Mouse (Mus musculus) urinary bladder, adult 2 months (tissue): ENCODE results near the gene Map2k4. TPM values are rescaled to one million over a fixed set of nuclear protein-coding genes. Genes with fewer than 3 reads are reported as not detected.

Experiments used
- DNase-seq: peaks from one replicate; pipeline ENCODE4 v3.0.0; 2022; ENCODE audit warnings: low spot score
- polyA plus RNA-seq: library from polyadenylated mRNA; depleted of rRNA; stranded (reverse); fragments of >200 nt; gene quantifications from 2 replicates; pipeline ENCODE4 v1.2.3, GENCODE M21; 2012; rRNA removed

The Map2k4 gene
- polyA plus RNA-seq, result 40.1 and 45.9 TPM in 2 replicates

GRCm38 (mm10) chr11:65788154-65788553 is at the start of gene Map2k4:
Map2k4 (minus strand) TSS chr11:65788297.
- peak; percentile 91 for DNase-seq

GRCm38 (mm10) chr11:65824556-65824955 is 36.5 kb upstream of the Map2k4 start:
- no peak for DNase-seq

GRCm38 (mm10) chr11:65820877-65821276 is 32.8 kb upstream of the Map2k4 start:
- peak; percentile 34 for DNase-seq

GRCm38 (mm10) chr11:65820280-65820679 is 32.2 kb upstream of the Map2k4 start:
- no peak for DNase-seq

- DNase-seq, result no peak
These were observed 30.1 kb upstream of the Map2k4 start for GRCm38 (mm10) chr11:65818193-65818592.

GRCm38 (mm10) chr11:65816237-65816636 is 28.1 kb upstream of the Map2k4 start:
- no peak for DNase-seq

- DNase-seq, result no peak
These were observed 26.3 kb upstream of the Map2k4 start for GRCm38 (mm10) chr11:65814381-65814780.

- DNase-seq, result no peak
These were observed 24.0 kb upstream of the Map2k4 start for GRCm38 (mm10) chr11:65812088-65812487.

- no peak for DNase-seq
These were observed 19.5 kb upstream of the Map2k4 start for GRCm38 (mm10) chr11:65807601-65808000.

- peak; percentile 74 for DNase-seq
These were observed 18.9 kb upstream of the Map2k4 start, which contains the start of gene Zkscan6 for GRCm38 (mm10) chr11:65806909-65807504. Zkscan6 (plus strand) TSS chr11:65807175.

- DNase-seq, result no peak
These were observed 18.3 kb upstream of the Map2k4 start for GRCm38 (mm10) chr11:65806321-65806904.

- no peak for DNase-seq
These were observed 13.8 kb upstream of the Map2k4 start for GRCm38 (mm10) chr11:65801899-65802298.

- no peak for DNase-seq
These were observed 7.8 kb upstream of the Map2k4 start for GRCm38 (mm10) chr11:65795896-65796295.

- no peak for DNase-seq
These were observed 6.5 kb upstream of the Map2k4 start for GRCm38 (mm10) chr11:65794428-65795219.

- no peak for DNase-seq
These were observed 511 bp downstream of the Map2k4 start for GRCm38 (mm10) chr11:65787421-65788151.

- DNase-seq, result no peak
These were observed 1.9 kb downstream of the Map2k4 start for GRCm38 (mm10) chr11:65786160-65786559.

- DNase-seq, result no peak
These were observed 6.5 kb downstream of the Map2k4 start for GRCm38 (mm10) chr11:65781596-65781995.

- DNase-seq, result no peak
These were observed 8.5 kb downstream of the Map2k4 start for GRCm38 (mm10) chr11:65779578-65779977.

GRCm38 (mm10) chr11:65779066-65779465 is 9.0 kb downstream of the Map2k4 start:
- no peak for DNase-seq

- DNase-seq, result no peak
These were observed 10.3 kb downstream of the Map2k4 start for GRCm38 (mm10) chr11:65777810-65778209.

- DNase-seq, result no peak
These were observed 11.0 kb downstream of the Map2k4 start for GRCm38 (mm10) chr11:65776906-65777611.
